Mouse (Mus musculus): Measurements from ENCODE around the gene Apoa2.

The Apoa2 gene

GRCm38 (mm10) chr1:171224857-171225256 lies at the start of gene Apoa2:
TSS of gene Apoa2 (plus strand) at chr1:171225054.
- CTCF ChIA-PET, result no interaction called here

GRCm38 (mm10) chr1:171179487-171180171 lies 45.2 kb upstream of the Apoa2 start:
- CTCF ChIA-PET, result interaction anchor here (0.7 kb wide), 1 partner anchor 277 kb away, joined by 4 read pairs; no protein-coding TSS in a partner anchor

GRCm38 (mm10) chr1:171183025-171183424 lies 41.8 kb upstream of the Apoa2 start:
- CTCF ChIA-PET, result no interaction called here

GRCm38 (mm10) chr1:171183620-171184019 lies 41.2 kb upstream of the Apoa2 start:
- CTCF ChIA-PET, result no interaction called here

GRCm38 (mm10) chr1:171184314-171184713 lies 40.5 kb upstream of the Apoa2 start:
- CTCF ChIA-PET, result no interaction called here

- CTCF ChIA-PET, result interaction anchor here (0.5 kb wide), 1 partner anchor 18 kb away, joined by 3 read pairs; no protein-coding TSS in a partner anchor
Observed at GRCm38 (mm10) chr1:171185655-171186054, 39.2 kb upstream of the Apoa2 start.

- CTCF ChIA-PET, result interaction anchor here (0.6 kb wide), 1 partner anchor 40 kb away, joined by 6 read pairs; no protein-coding TSS in a partner anchor
Observed at GRCm38 (mm10) chr1:171187851-171188700, 36.8 kb upstream of the Apoa2 start.

GRCm38 (mm10) chr1:171189046-171189445 lies 35.8 kb upstream of the Apoa2 start:
- CTCF ChIA-PET, result interaction anchor here (0.6 to 0.7 kb wide), 2 partner anchors 39 to 102 kb away, joined by 6 to 12 read pairs; no protein-coding TSS in a partner anchor

- CTCF ChIA-PET, result interaction anchor here (0.7 kb wide), 1 partner anchor 102 kb away, joined by 12 read pairs; no protein-coding TSS in a partner anchor
Observed at GRCm38 (mm10) chr1:171189476-171190114, 35.3 kb upstream of the Apoa2 start.

- CTCF ChIA-PET, result interaction anchor here (0.7 kb wide), 1 partner anchor 132 kb away, joined by 6 read pairs; no protein-coding TSS in a partner anchor
Observed at GRCm38 (mm10) chr1:171190832-171191231, 34.0 kb upstream of the Apoa2 start.

- CTCF ChIA-PET, result no interaction called here
Observed at GRCm38 (mm10) chr1:171192283-171192682, 32.6 kb upstream of the Apoa2 start.

GRCm38 (mm10) chr1:171193093-171193840 lies 31.6 kb upstream of the Apoa2 start:
- CTCF ChIA-PET, result no interaction called here

GRCm38 (mm10) chr1:171193911-171194830 lies 30.7 kb upstream of the Apoa2 start:
- CTCF ChIA-PET, result no interaction called here

- CTCF ChIA-PET, result interaction anchor here (1.2 kb wide), 1 partner anchor 32 kb away, joined by 3 read pairs; no protein-coding TSS in a partner anchor
Observed at GRCm38 (mm10) chr1:171195046-171195822, 29.6 kb upstream of the Apoa2 start.

- CTCF ChIA-PET, result interaction anchor here (0.5 to 1.2 kb wide), 2 partner anchors 33 to 371 kb away, joined by 3 read pairs; no protein-coding TSS in a partner anchor
Observed at GRCm38 (mm10) chr1:171195887-171196397, 28.9 kb upstream of the Apoa2 start, which contains the start of gene Pcp4l1. TSS of gene Pcp4l1 (minus strand) at chr1:171196268.

- CTCF ChIA-PET, result interaction anchor here (0.6 kb wide), 2 partner anchors 15 to 462 kb away, joined by 3 read pairs; no protein-coding TSS in a partner anchor
Observed at GRCm38 (mm10) chr1:171199532-171199931, 25.3 kb upstream of the Apoa2 start.

GRCm38 (mm10) chr1:171200769-171201168 lies 24.1 kb upstream of the Apoa2 start:
- CTCF ChIA-PET, result no interaction called here

GRCm38 (mm10) chr1:171203471-171204248 lies 21.2 kb upstream of the Apoa2 start:
- CTCF ChIA-PET, result no interaction called here

All from spleen, embryonic (tissue).